Mouse (Mus musculus): ENCODE data around the gene Nudt2. TPM values are rescaled to one million over a fixed set of nuclear protein-coding genes. Genes with fewer than 3 reads are reported as not detected.

Gene Nudt2
- total and polyA plus RNA-seq, 3 experiments, result 27.5 to 30.8 (median 28.9) TPM

- no peak for TF ChIP-seq CTCF (IDR thresholded peaks at IDR 0.05)
- no peak for TF ChIP-seq POLR2A (IDR thresholded peaks at IDR 0.05; ENCODE audit: insufficient read depth, low read depth, low read length)
- TF ChIP-seq EP300 (IDR thresholded peaks at IDR 0.05; ENCODE audit: insufficient read depth, low read depth, low read length), result no peak
- no peak overlapping the region; the same call in 1 of the 2 replicates for H3K27ac ChIP-seq
- intact Hi-C loops (cut with DNase I), result no loop called here
- WGBS, result 75% methylated on average over 1 of the region's 1 CpGs
- no peaks in the 10 kb centered on the region for H3K79me2 ChIP-seq (replicated peaks; ENCODE audit: control insufficient read depth, insufficient read depth, low read length)
- H3K36me3 ChIP-seq (ENCODE audit: control insufficient read depth, insufficient read depth, low read length), result no peaks in the 10 kb centered on the region
- no peak overlapping the region for H3K9ac ChIP-seq (ENCODE audit: low read depth, low read length)
- peaks cover 3% of the 10 kb centered on the region; the same call in 1 of the 2 replicates for H3K4me1 ChIP-seq (ENCODE audit: control insufficient read depth, insufficient read depth, low read length)
- no peak overlapping the region for H3K4me3 ChIP-seq
- DNase-seq, result peak in 1 of 2 experiments; percentile 67
- no peaks in the 10 kb centered on the region for H3K27me3 ChIP-seq (ENCODE audit: control insufficient read depth, insufficient read depth, low read length)
Measured at GRCm38 (mm10) chr4:41479456-41479804, 14.5 kb downstream of the Nudt2 start.

GRCm38 (mm10) chr4:41480254-41480653 lies 15.3 kb downstream of the Nudt2 start:
- Histone ChIP-seq H3K27ac (peak overlapping the region; percentile 20), H3K79me2 (replicated peaks; ENCODE audit: control insufficient read depth, insufficient read depth, low read length) (no peaks in the 10 kb centered on the region), H3K27me3 (ENCODE audit: control insufficient read depth, insufficient read depth, low read length) (no peaks in the 10 kb centered on the region), H3K9ac (ENCODE audit: low read depth, low read length) (no peak overlapping the region), H3K4me3 (no peak overlapping the region), H3K4me1 (ENCODE audit: control insufficient read depth, insufficient read depth, low read length) (peaks cover 3% of the 10 kb centered on the region; the same call in 1 of the 2 replicates), H3K36me3 (ENCODE audit: control insufficient read depth, insufficient read depth, low read length) (no peaks in the 10 kb centered on the region)
- DNase-seq, result peak; percentile 79 to 84
- WGBS, result 65% methylated on average over 8 of the region's 8 CpGs
- intact Hi-C loops (cut with DNase I), result no loop called here
- no peak for TF ChIP-seq POLR2A (IDR thresholded peaks at IDR 0.05; ENCODE audit: insufficient read depth, low read depth, low read length)
- TF ChIP-seq CTCF (IDR thresholded peaks at IDR 0.05), result no peak
- TF ChIP-seq EP300 (IDR thresholded peaks at IDR 0.05; ENCODE audit: insufficient read depth, low read depth, low read length), result no peak

- intact Hi-C loops (cut with DNase I), result no loop called here
- 32% methylated on average over 6 of the region's 6 CpGs for WGBS
- peaks cover 3% of the 10 kb centered on the region; the same call in 1 of the 2 replicates for H3K4me1 ChIP-seq (ENCODE audit: control insufficient read depth, insufficient read depth, low read length)
- peak; percentile 64 to 82 for DNase-seq
- no peaks in the 10 kb centered on the region for H3K79me2 ChIP-seq (replicated peaks; ENCODE audit: control insufficient read depth, insufficient read depth, low read length)
- TF ChIP-seq CTCF (IDR thresholded peaks at IDR 0.05) (no peak), EP300 (IDR thresholded peaks at IDR 0.05; ENCODE audit: insufficient read depth, low read depth, low read length) (peak; percentile 53; the same call in 1 of the 2 replicates), POLR2A (IDR thresholded peaks at IDR 0.05; ENCODE audit: insufficient read depth, low read depth, low read length) (no peak)
- no peak overlapping the region for H3K4me3 ChIP-seq
- peak overlapping the region; percentile 31 for H3K27ac ChIP-seq
- H3K36me3 ChIP-seq (ENCODE audit: control insufficient read depth, insufficient read depth, low read length), result no peaks in the 10 kb centered on the region
- H3K27me3 ChIP-seq (ENCODE audit: control insufficient read depth, insufficient read depth, low read length), result no peaks in the 10 kb centered on the region
- H3K9ac ChIP-seq (ENCODE audit: low read depth, low read length), result no peak overlapping the region
Measured at GRCm38 (mm10) chr4:41481601-41482017, 16.7 kb downstream of the Nudt2 start.

- peaks cover 6% of the 10 kb centered on the region for H3K27me3 ChIP-seq (ENCODE audit: control insufficient read depth, insufficient read depth, low read length)
- no peak overlapping the region for H3K27ac ChIP-seq
- no peak for TF ChIP-seq EP300 (IDR thresholded peaks at IDR 0.05; ENCODE audit: insufficient read depth, low read depth, low read length)
- no peak for TF ChIP-seq CTCF (IDR thresholded peaks at IDR 0.05)
- TF ChIP-seq POLR2A (IDR thresholded peaks at IDR 0.05; ENCODE audit: insufficient read depth, low read depth, low read length), result no peak
- no peaks in the 10 kb centered on the region for H3K4me1 ChIP-seq (ENCODE audit: control insufficient read depth, insufficient read depth, low read length)
- no peaks in the 10 kb centered on the region for H3K36me3 ChIP-seq (ENCODE audit: control insufficient read depth, insufficient read depth, low read length)
- no peak overlapping the region for H3K9ac ChIP-seq (ENCODE audit: low read depth, low read length)
- 80% methylated on average over 7 of the region's 7 CpGs for WGBS
- H3K79me2 ChIP-seq (replicated peaks; ENCODE audit: control insufficient read depth, insufficient read depth, low read length), result no peaks in the 10 kb centered on the region
- intact Hi-C loops (cut with DNase I), result no loop called here
- no peak overlapping the region for H3K4me3 ChIP-seq
- no peak for DNase-seq
Measured at GRCm38 (mm10) chr4:41492951-41493350, 28.0 kb downstream of the Nudt2 start.

GRCm38 (mm10) chr4:41493464-41494116 lies 28.6 kb downstream of the Nudt2 start:
- TF ChIP-seq POLR2A (IDR thresholded peaks at IDR 0.05; ENCODE audit: insufficient read depth, low read depth, low read length), result no peak
- TF ChIP-seq CTCF (IDR thresholded peaks at IDR 0.05), result no peak
- TF ChIP-seq EP300 (IDR thresholded peaks at IDR 0.05; ENCODE audit: insufficient read depth, low read depth, low read length), result no peak
- WGBS, result 81% methylated on average over 3 of the region's 3 CpGs

GRCm38 (mm10) chr4:41494378-41494777 lies 29.4 kb downstream of the Nudt2 start:
- H3K4me1 ChIP-seq (ENCODE audit: control insufficient read depth, insufficient read depth, low read length), result no peaks in the 10 kb centered on the region
- H3K27ac ChIP-seq, result no peak overlapping the region
- H3K9ac ChIP-seq (ENCODE audit: low read depth, low read length), result no peak overlapping the region
- no peak overlapping the region for H3K4me3 ChIP-seq
- intact Hi-C loops (cut with DNase I), result no loop called here
- H3K79me2 ChIP-seq (replicated peaks; ENCODE audit: control insufficient read depth, insufficient read depth, low read length), result no peaks in the 10 kb centered on the region
- DNase-seq, result no peak
- no peak for TF ChIP-seq EP300 (IDR thresholded peaks at IDR 0.05; ENCODE audit: insufficient read depth, low read depth, low read length)
- no peak for TF ChIP-seq CTCF (IDR thresholded peaks at IDR 0.05)
- no peak for TF ChIP-seq POLR2A (IDR thresholded peaks at IDR 0.05; ENCODE audit: insufficient read depth, low read depth, low read length)
- no peaks in the 10 kb centered on the region for H3K36me3 ChIP-seq (ENCODE audit: control insufficient read depth, insufficient read depth, low read length)
- peaks cover 11% of the 10 kb centered on the region for H3K27me3 ChIP-seq (ENCODE audit: control insufficient read depth, insufficient read depth, low read length)
- WGBS, result 52% methylated on average over 3 of the region's 3 CpGs

More at GRCm38 (mm10) chr4:41493464-41494116, 28.6 kb downstream of the Nudt2 start:
- no peak overlapping the region for H3K27ac ChIP-seq
- no peak overlapping the region for H3K9ac ChIP-seq (ENCODE audit: low read depth, low read length)
- no peak overlapping the region for H3K4me3 ChIP-seq
- intact Hi-C loops (cut with DNase I), result no loop called here
- H3K4me1 ChIP-seq (ENCODE audit: control insufficient read depth, insufficient read depth, low read length), result no peaks in the 10 kb centered on the region
- no peak for DNase-seq
- no peaks in the 10 kb centered on the region for H3K36me3 ChIP-seq (ENCODE audit: control insufficient read depth, insufficient read depth, low read length)
- H3K27me3 ChIP-seq (ENCODE audit: control insufficient read depth, insufficient read depth, low read length), result peaks cover 10% of the 10 kb centered on the region
- no peaks in the 10 kb centered on the region for H3K79me2 ChIP-seq (replicated peaks; ENCODE audit: control insufficient read depth, insufficient read depth, low read length)
